Mouse (Mus musculus) forebrain, embryonic 12.5 days (tissue): ENCODE results near the gene Gpr135. TPM values are rescaled to one million over a fixed set of nuclear protein-coding genes. Genes with fewer than 3 reads are reported as not detected.
"Not testable (repeated sequence)": the region's sequence is repeated elsewhere in the genome, so short reads cannot be mapped to it uniquely, and the experiment has no call there.

Experiments
- ATAC-seq: fragments of 200-750 bp; cut with Nextera tagmentation; 2 replicates; pipeline ENCODE4 v1.8.0; 2017; ENCODE audit warnings: moderate TSS enrichment; ENCODE audit not compliant: low FRiP score
- H3K27ac ChIP-seq: fragments of 300-500 bp; sonication (generic); 2 replicates; pipeline ENCODE4 v1.5.1; 2016; ENCODE audit warnings: mild to moderate bottlenecking
- H3K27me3 ChIP-seq: fragments of 300-500 bp; sonication (generic); 2 replicates; pipeline ENCODE4 v1.6.1; 2016; ENCODE audit warnings: mild to moderate bottlenecking
- H3K36me3 ChIP-seq: fragments of 300-500 bp; sonication (generic); replicated peaks from 2 replicates; pipeline ENCODE4 v1.6.1; 2016; ENCODE audit warnings: mild to moderate bottlenecking
- H3K4me1 ChIP-seq: fragments of 300-500 bp; sonication (generic); 2 replicates; pipeline ENCODE4 v1.6.1; 2016
- H3K4me2 ChIP-seq: fragments of 300-500 bp; sonication (generic); 2 replicates; pipeline ENCODE4 v1.6.1; 2016; ENCODE audit warnings: mild to moderate bottlenecking, moderate library complexity
- H3K4me3 ChIP-seq: fragments of 300-500 bp; sonication (generic); replicated peaks from 2 replicates; pipeline ENCODE4 v1.5.1; 2016; ENCODE audit warnings: mild to moderate bottlenecking
- H3K9ac ChIP-seq: fragments of 300-500 bp; sonication (generic); 2 replicates; pipeline ENCODE4 v1.6.1; 2016; ENCODE audit warnings: mild to moderate bottlenecking
- H3K9me3 ChIP-seq: fragments of 300-500 bp; sonication (generic); 2 replicates; pipeline ENCODE4 v1.6.1; 2016
- WGBS: fragments of 180-500 bp; shearing (Covaris S2); methylation state at CpG from one replicate; pipeline ENCODE4 v1.1.7; 2016; 5-methylcytosine and 5-hydroxymethylcytosine counted together
- polyA plus RNA-seq: library from polyadenylated mRNA; unstranded; fragments of >200 nt; fragmentation: Nextera tagmentation; extraction: Ambion mirVana; gene quantifications from 2 replicates; pipeline ENCODE4 v1.2.1, GENCODE M21; 2016

The Gpr135 gene
- polyA plus RNA-seq, 1 experiment from 2014 or later: 1.4 TPM

DNA sequence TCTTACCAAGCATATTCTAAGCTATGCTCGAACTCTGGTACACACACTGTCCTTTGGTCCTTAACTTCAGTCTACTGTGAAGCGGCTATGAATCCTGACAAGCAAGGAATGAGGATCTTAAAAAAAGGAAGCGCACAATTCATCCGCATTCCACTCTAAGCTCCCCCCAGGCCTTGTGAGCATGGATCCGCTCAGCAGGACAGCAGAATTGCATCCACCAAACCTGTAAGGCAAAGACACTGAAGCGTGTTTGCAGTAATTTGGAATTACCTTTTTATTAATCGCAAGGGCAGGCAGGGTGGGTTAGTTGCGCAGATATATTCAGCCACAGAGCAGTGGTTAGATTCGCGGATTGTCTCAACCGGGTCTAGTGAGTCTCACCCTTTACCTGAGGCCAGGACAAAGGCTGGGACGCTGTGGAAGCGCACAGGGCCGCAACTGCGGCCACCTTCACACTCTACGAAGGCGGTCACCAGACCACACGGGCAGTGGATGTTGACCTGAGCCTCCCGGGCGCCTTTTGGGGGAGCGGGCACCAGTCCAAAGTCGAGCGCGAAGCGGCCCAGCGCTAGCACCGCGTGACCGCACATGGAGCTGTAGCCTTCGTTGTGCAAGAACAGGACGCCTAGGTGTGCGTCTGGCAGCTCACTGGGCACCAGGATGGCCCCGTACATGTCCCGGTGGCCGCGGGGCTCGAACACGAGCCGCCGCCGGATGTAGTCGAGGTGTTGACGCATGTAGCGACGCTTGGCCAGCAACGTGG, 13.5 kb upstream of the Gpr135 start:
- peak overlapping the region; percentile 52 for H3K9ac ChIP-seq
- ATAC-seq: peak; percentile 5
- H3K27ac ChIP-seq: peak overlapping the region; percentile 73
- no peaks in the 10 kb centered on the region for H3K27me3 ChIP-seq
- 3% methylated on average over 46 of the region's 46 CpGs for WGBS
- peak overlapping the region; percentile 70 for H3K4me3 ChIP-seq
- peaks cover 30% of the 10 kb centered on the region for H3K4me1 ChIP-seq
- H3K36me3 ChIP-seq: no peaks in the 10 kb centered on the region
- H3K9me3 ChIP-seq: no peaks in the 10 kb centered on the region
- peak overlapping the region; percentile 69 for H3K4me2 ChIP-seq

DNA sequence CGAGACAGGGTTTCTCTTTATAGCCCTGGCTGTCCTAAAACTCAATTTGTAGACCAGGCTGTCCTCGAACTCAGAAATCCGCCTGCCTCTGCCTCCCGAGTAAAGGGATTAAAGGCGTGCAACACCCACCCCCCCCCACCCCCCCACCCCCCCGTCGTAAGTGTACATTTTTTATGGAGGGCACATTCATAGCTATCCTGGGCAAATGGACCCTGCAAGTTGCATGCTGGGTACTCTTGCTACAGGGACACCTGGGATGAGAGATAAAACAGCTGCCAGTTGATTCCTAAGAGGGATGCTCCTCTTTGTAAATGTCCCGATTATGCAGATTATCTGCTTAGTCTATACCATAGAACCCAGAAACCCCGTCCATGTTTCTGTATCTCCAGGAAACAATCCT, 12.3 kb upstream of the Gpr135 start:
- Histone ChIP-seq H3K27ac (no peak overlapping the region), H3K4me1 (peaks cover 30% of the 10 kb centered on the region), H3K4me3 (no peak overlapping the region), H3K4me2 (no peak overlapping the region), H3K27me3 (no peaks in the 10 kb centered on the region), H3K36me3 (no peaks in the 10 kb centered on the region), H3K9me3 (no peaks in the 10 kb centered on the region), H3K9ac (no peak overlapping the region)
- no peak for ATAC-seq
- 87% methylated on average over 9 of the region's 9 CpGs for WGBS

DNA sequence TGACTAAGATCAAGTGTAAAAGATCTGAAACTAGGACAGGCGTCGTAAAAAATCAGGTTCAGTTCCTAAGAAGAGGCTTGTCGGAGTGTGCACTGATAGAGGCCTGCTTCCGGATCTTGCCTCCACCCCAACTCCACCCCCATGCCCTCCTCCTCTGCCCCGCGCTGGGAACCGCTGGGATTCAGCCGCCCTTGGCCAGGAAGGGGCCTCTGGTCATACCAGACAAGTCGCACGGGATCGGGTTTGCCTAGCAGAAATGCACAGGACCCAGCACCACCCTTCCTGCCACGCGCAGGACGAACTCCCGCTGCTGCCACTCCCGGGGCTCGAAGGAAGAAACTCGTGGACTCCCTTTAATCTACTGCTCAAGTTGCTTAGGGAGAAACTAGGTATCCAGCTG, 11.4 kb upstream of the Gpr135 start:
- no peak overlapping the region for H3K4me3 ChIP-seq
- no peak overlapping the region for H3K27ac ChIP-seq
- peaks cover 21% of the 10 kb centered on the region for H3K4me1 ChIP-seq
- ATAC-seq: no peak
- H3K36me3 ChIP-seq: no peaks in the 10 kb centered on the region
- no peaks in the 10 kb centered on the region for H3K27me3 ChIP-seq
- H3K9ac ChIP-seq: 0 out of 2 replicates have a peak overlapping the region, but pooled peaks have one; percentile 1
- peak overlapping the region; percentile 24; the same call in 1 of the 2 replicates for H3K4me2 ChIP-seq
- no peaks in the 10 kb centered on the region for H3K9me3 ChIP-seq
- WGBS: 42% methylated on average over 18 of the region's 18 CpGs

DNA sequence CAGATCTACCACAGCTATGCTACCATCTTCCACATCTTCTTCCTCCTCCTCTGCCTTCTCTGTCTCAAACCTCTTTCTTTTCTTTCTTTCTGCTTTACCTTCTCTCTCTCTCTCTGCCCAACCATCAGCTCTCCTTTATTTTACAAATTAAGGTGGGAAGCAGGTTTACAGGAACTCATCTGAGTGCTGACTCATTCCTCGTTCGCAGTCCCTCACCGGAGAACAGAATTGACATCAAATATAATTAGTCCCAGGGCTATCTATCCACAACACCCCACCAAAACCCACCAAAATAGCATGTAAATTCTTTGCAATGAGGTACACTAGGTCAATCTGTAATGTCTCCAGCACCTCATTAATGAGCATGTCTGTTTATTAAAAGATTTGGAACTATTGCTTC, 11.0 kb upstream of the Gpr135 start:
- Histone ChIP-seq H3K9ac (no peak overlapping the region), H3K4me3 (no peak overlapping the region), H3K4me2 (no peak overlapping the region), H3K4me1 (peaks cover 19% of the 10 kb centered on the region), H3K27ac (no peak overlapping the region), H3K36me3 (no peaks in the 10 kb centered on the region), H3K9me3 (no peaks in the 10 kb centered on the region), H3K27me3 (no peaks in the 10 kb centered on the region)
- no peak for ATAC-seq
- 84% methylated on average over 3 of the region's 3 CpGs for WGBS

DNA sequence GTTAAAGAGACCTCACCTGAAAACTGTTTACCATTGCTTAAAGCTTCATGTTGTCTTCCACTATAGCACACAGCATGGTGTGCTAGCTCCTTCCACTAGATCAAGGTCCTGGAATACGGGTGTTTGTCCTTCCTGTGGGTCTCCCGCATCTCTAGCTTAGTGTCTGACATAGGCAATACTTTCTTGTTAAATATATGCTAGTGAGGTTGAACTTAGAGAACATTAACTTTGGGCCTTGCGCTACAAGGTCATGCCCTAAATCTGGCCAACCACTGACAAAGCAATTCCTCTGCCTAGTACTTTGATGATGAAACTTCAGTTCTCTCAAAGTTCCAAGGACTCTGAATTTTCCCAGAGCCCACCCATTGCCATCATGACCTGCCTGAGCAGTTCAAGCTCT, 7.3 kb upstream of the Gpr135 start:
- ATAC-seq: no peak
- no peaks in the 10 kb centered on the region for H3K36me3 ChIP-seq
- H3K27me3 ChIP-seq: no peaks in the 10 kb centered on the region
- no peak overlapping the region for H3K27ac ChIP-seq
- H3K4me3 ChIP-seq: no peak overlapping the region
- H3K9me3 ChIP-seq: no peaks in the 10 kb centered on the region
- WGBS: 89% methylated on average over 3 of the region's 3 CpGs
- H3K9ac ChIP-seq: no peak overlapping the region
- peaks cover 7% of the 10 kb centered on the region; the same call in 1 of the 2 replicates for H3K4me1 ChIP-seq
- no peak overlapping the region for H3K4me2 ChIP-seq

DNA sequence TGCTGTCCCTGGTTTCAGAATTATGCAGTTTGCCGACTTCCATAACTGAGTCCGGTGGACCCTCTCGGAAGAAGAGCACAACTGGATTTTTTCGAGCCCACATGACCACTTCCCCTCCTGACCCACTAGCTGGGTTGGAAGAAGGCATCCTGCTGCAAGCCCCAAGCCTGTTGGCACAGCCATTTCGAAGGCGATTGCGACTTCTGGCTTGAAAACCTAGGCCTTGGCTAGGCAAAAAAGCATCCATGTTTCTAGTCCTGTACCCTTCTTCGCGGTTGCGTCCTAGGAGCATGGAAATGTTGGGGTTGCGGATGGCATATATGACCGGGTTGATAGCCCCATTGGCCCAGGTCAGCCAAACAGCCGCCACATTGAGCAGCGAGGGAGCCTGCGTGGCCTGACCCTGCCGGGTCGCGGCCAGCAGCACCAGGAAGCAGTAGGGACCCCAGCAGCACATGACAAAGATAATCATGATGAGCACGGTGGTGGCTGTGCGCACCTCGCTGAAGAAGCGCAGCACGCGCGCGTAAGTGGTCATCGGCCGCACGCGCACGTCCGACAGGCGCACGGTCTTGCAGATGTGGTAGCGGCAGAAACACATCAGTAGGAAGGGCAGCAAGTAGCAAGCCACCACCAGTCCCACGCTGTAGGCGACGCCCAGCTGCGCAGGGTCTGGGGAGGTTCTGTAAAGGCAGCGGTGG, 1.1 kb downstream of the Gpr135 start:
- WGBS: 4% methylated on average over 40 of the region's 40 CpGs

DNA sequence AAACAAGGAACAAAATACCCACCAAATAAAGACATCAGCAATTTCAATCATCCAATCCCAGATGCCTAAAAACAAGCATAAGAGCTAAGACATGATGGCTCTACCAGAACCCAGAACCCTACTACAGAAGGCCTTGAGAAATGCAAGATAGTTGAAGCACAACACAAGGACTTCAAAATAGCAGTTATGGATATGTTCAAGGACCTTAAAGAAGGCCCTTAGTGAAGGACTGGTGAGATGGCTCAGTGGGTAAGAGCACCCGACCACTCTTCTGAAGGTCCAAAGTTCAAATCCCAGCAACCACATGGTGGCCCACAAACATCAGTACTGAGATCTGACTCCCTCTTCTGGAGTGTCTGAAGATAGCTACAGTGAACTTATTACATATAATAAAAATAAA, 13.1 kb downstream of the Gpr135 start:
- WGBS: 73% methylated on average over 1 of the region's 1 CpGs
- ATAC-seq: no peak

More for the DNA sequence above, 1.1 kb downstream of the Gpr135 start:
- H3K36me3 ChIP-seq: no peaks in the 10 kb centered on the region
- H3K4me3 ChIP-seq: peak overlapping the region; percentile 69
- H3K9me3 ChIP-seq: no peaks in the 10 kb centered on the region
- H3K9ac ChIP-seq: peak overlapping the region; percentile 71
- H3K4me1 ChIP-seq: peaks cover 10% of the 10 kb centered on the region
- peaks cover 21% of the 10 kb centered on the region for H3K27me3 ChIP-seq
- no peak overlapping the region for H3K27ac ChIP-seq
- ATAC-seq: no peak; the same call in none of the 2 replicates
- peak overlapping the region; percentile 97 for H3K4me2 ChIP-seq

DNA sequence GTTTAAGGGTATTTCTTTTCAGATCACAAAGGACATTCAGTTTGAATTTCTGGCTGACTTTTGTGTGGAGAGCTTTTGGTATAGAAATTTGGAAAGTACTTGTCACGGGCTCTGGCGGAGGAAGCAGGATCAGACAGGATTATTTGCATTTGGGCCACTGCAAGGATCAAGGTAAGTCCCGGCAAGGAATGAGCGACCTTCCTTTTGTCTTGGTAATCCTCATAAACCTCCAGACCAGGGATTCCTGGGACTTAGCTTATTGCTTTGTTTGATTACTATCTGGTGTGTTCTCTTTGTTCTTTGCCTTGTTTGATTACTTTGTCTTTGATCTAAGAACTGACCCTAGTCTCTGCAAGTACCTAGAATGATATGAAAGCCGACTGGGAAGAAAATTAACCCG, 17.1 kb downstream of the Gpr135 start:
- Histone ChIP-seq H3K9ac (no peak overlapping the region), H3K27ac (no peak overlapping the region), H3K4me1 (no peaks in the 10 kb centered on the region), H3K9me3 (no peaks in the 10 kb centered on the region), H3K36me3 (no peaks in the 10 kb centered on the region), H3K27me3 (no peaks in the 10 kb centered on the region), H3K4me2 (no peak overlapping the region), H3K4me3 (no peak overlapping the region)
- 23% methylated on average over 6 of the region's 6 CpGs for WGBS
- ATAC-seq: no peak

More for the DNA sequence above, 13.1 kb downstream of the Gpr135 start:
- no peaks in the 10 kb centered on the region for H3K4me1 ChIP-seq
- no peak overlapping the region for H3K4me3 ChIP-seq
- H3K36me3 ChIP-seq: no peaks in the 10 kb centered on the region
- H3K9ac ChIP-seq: no peak overlapping the region
- no peaks in the 10 kb centered on the region for H3K27me3 ChIP-seq
- H3K9me3 ChIP-seq: no peaks in the 10 kb centered on the region
- H3K4me2 ChIP-seq: no peak overlapping the region
- no peak overlapping the region for H3K27ac ChIP-seq

DNA sequence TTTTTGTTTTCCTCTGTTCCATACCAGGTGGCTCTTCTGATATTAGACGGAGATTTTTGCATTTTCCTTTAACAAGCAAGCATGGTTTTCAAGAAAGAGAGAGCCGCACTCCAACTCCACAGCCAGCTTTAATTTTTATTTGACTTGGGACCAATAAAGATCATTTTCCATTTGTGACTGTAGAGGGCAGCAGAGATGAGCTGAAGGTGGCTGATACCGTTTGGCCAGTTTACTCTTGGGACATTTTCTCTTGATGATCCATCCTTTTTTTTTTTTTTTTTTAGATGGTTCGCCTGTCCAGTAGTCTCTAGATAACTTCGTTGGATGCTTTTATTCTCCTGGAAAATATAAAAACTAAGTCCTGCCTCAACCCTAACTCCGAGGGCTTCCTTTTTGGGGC, 17.6 kb downstream of the Gpr135 start:
- Histone ChIP-seq H3K9me3 (no peaks in the 10 kb centered on the region), H3K4me2 (no peak overlapping the region), H3K4me3 (no peak overlapping the region), H3K36me3 (no peaks in the 10 kb centered on the region), H3K27ac (no peak overlapping the region), H3K9ac (no peak overlapping the region), H3K4me1 (no peaks in the 10 kb centered on the region), H3K27me3 (no peaks in the 10 kb centered on the region)
- no peak for ATAC-seq
- WGBS: 42% methylated on average over 6 of the region's 6 CpGs

DNA sequence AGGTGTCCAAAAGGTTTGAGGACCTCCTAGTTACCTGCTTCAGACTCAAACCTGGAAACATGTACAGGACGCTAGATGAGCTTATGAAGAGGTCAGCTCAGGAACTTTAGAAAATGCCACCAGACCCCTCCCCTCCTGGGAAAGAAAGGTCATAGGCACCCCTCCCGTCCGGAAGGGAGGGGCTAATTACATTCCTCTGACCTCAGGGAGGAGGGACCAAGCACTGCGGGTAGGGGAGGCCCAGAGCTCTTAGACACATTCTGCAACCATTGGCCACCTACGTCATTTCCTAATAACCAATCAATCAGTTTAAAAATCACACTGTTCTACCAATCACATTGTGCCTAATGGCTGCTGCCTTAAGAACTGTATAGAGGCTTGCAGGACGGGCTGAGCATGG, 18.4 kb downstream of the Gpr135 start:
- Histone ChIP-seq H3K4me3 (no peak overlapping the region), H3K9ac (no peak overlapping the region), H3K4me2 (no peak overlapping the region), H3K36me3 (no peaks in the 10 kb centered on the region), H3K4me1 (no peaks in the 10 kb centered on the region), H3K27me3 (no peaks in the 10 kb centered on the region), H3K9me3 (no peaks in the 10 kb centered on the region), H3K27ac (no peak overlapping the region)
- ATAC-seq: no peak
- 86% methylated on average over 6 of the region's 6 CpGs for WGBS

DNA sequence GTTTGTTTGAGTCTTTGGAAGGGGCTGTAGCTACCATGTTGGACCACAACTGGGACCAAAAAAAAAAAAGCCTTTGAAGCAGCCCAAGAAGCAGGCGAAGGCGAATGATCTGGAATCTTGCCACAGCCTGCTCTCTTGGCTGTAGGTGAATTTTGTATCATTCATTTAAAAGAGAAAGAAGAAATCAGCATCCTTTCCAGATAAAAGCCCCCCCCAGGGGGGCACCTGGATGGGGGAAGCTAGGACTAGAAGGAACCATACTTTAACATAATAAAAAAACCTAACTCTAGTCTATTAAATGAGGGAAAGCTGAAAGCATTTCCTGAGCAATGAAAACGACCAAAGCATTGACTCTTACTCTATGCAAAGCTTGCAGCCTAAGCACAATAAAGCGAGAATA, 20.1 kb downstream of the Gpr135 start:
- H3K27me3 ChIP-seq: no peaks in the 10 kb centered on the region
- ATAC-seq: no peak
- peaks cover 3% of the 10 kb centered on the region; the same call in 1 of the 2 replicates for H3K4me1 ChIP-seq
- H3K9ac ChIP-seq: no peak overlapping the region
- H3K36me3 ChIP-seq: no peaks in the 10 kb centered on the region
- H3K27ac ChIP-seq: no peak overlapping the region
- no peaks in the 10 kb centered on the region for H3K9me3 ChIP-seq
- H3K4me2 ChIP-seq: no peak overlapping the region
- WGBS: 83% methylated on average over 4 of the region's 4 CpGs
- H3K4me3 ChIP-seq: no peak overlapping the region

DNA sequence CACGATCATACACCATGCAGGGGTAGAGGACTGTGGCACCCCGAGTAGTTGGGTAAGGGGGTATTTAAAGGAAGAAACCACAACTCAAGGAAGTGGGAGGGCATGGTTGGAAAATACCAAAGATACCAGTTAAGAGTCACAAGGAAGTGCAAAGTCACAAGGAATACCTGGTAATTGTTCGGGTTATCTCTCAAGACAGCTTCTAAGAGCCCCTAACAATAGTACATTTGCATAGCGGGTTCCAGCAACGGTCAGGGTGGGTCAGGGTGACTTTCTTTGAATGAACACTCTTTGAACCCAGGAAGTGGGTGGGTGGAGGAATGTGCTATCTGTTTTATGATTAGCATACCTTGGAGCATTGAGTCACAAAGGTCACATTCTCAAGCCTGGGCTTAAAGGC, 20.8 kb downstream of the Gpr135 start:
- H3K4me3 ChIP-seq, ATAC-seq, H3K4me1 ChIP-seq, H3K9me3 ChIP-seq, H3K27me3 ChIP-seq, H3K36me3 ChIP-seq, H3K27ac ChIP-seq, H3K4me2 ChIP-seq, H3K9ac ChIP-seq: not testable (repeated sequence)
- WGBS: 91% methylated on average over 5 of the region's 5 CpGs

DNA sequence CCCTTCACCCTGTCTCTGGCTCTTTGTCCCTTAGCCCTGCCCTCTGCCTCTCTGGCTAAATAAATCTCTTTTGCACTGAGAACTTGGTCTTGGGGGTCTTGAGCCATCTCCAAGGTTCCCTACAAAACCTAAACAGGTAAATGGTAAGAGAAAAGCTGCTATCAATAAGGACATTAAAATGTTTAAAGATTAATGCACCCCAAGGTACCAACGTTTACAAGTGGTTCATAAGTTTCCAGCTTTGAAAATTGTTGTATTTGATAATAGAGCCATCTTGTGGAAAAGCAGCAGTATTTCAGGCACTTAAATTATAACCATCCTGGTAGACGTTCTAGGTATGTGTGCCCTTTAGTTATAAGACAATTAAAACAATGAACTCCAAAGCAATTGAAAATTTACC, 23.4 kb downstream of the Gpr135 start:
- no peaks in the 10 kb centered on the region for H3K9me3 ChIP-seq
- H3K27ac ChIP-seq: no peak overlapping the region
- H3K4me3 ChIP-seq: no peak overlapping the region
- H3K9ac ChIP-seq: no peak overlapping the region
- H3K4me2 ChIP-seq: no peak overlapping the region
- H3K36me3 ChIP-seq: no peaks in the 10 kb centered on the region
- WGBS: 15% methylated on average over 2 of the region's 2 CpGs
- H3K27me3 ChIP-seq: no peaks in the 10 kb centered on the region
- H3K4me1 ChIP-seq: peaks cover 3% of the 10 kb centered on the region; the same call in 1 of the 2 replicates
- ATAC-seq: no peak
